Mouse (Mus musculus) neural tube, embryonic 12.5 days (tissue): ENCODE data around the gene Becn1. TPM values are rescaled to one million over a fixed set of nuclear protein-coding genes. Genes with fewer than 3 reads are reported as not detected.

Experiments used
- ATAC-seq: fragments of 200-750 bp; cut with Nextera tagmentation; 2 replicates; pipeline ENCODE4 v1.8.0; 2017; ENCODE audit warnings: low read depth, mild to moderate bottlenecking, moderate TSS enrichment, moderate library complexity; ENCODE audit not compliant: low FRiP score
- H3K27ac ChIP-seq: fragments of 300-500 bp; sonication (generic); 2 replicates; pipeline ENCODE4 v1.5.1; 2016
- H3K27me3 ChIP-seq: fragments of 300-500 bp; sonication (generic); replicated peaks from 2 replicates; pipeline ENCODE4 v1.6.1; 2016; ENCODE audit warnings: mild to moderate bottlenecking
- H3K36me3 ChIP-seq: fragments of 300-500 bp; sonication (generic); 2 replicates; pipeline ENCODE4 v1.6.1; 2016; ENCODE audit warnings: mild to moderate bottlenecking
- H3K4me1 ChIP-seq: fragments of 300-500 bp; sonication (generic); 2 replicates; pipeline ENCODE4 v1.6.1; 2016
- H3K4me2 ChIP-seq: fragments of 300-500 bp; sonication (generic); replicated peaks from 2 replicates; pipeline ENCODE4 v1.6.1; 2016; ENCODE audit warnings: mild to moderate bottlenecking
- H3K4me3 ChIP-seq: fragments of 300-500 bp; sonication (generic); 2 replicates; pipeline ENCODE4 v1.5.1; 2016
- H3K9ac ChIP-seq: fragments of 300-500 bp; sonication (generic); 2 replicates; pipeline ENCODE4 v1.6.1; 2016; ENCODE audit warnings: mild to moderate bottlenecking
- H3K9me3 ChIP-seq: fragments of 300-500 bp; sonication (generic); 2 replicates; pipeline ENCODE4 v1.6.1; 2016; ENCODE audit warnings: mild to moderate bottlenecking
- WGBS: fragments of 180-500 bp; shearing (Covaris S2); methylation state at CpG from one replicate; pipeline ENCODE4 v1.1.7; 2016; 5-methylcytosine and 5-hydroxymethylcytosine counted together
- polyA plus RNA-seq: library from polyadenylated mRNA; unstranded; fragments of >200 nt; fragmentation: Nextera tagmentation; extraction: Ambion mirVana; gene quantifications from 2 replicates; pipeline ENCODE4 v1.2.1, GENCODE M21; 2016

Gene Becn1
- polyA plus RNA-seq, 1 experiment from 2014 or later, result 174 TPM

GRCm38 (mm10) chr11:101245855-101246701, 56.0 kb downstream of the Becn1 start, which contains the start of gene Ramp2:
TSS of gene Ramp2 (plus strand) at chr11:101246028.
- Histone ChIP-seq H3K9me3 (no peaks in the 10 kb centered on the region), H3K4me1 (peaks cover 15% of the 10 kb centered on the region), H3K9ac (peak within 1 kb of the TSS; percentile 72), H3K36me3 (no peaks in the 10 kb centered on the region; the same call in 1 of the 2 replicates), H3K4me3 (peak within 1 kb of the TSS; percentile 61), H3K4me2 (peak within 1 kb of the TSS; percentile 98), H3K27me3 (peaks cover 32% of the 10 kb centered on the region), H3K27ac (no peak within 1 kb of the TSS)
- under 1% methylated on average over 62 of the region's 63 CpGs for WGBS
- ATAC-seq, result peak; percentile 48; the same call in 1 of the 2 replicates

- Histone ChIP-seq H3K9ac (no peak overlapping the region), H3K9me3 (no peaks in the 10 kb centered on the region), H3K36me3 (no peaks in the 10 kb centered on the region; the same call in 1 of the 2 replicates), H3K4me3 (no peak overlapping the region), H3K27me3 (peaks cover 32% of the 10 kb centered on the region), H3K4me1 (peaks cover 15% of the 10 kb centered on the region), H3K27ac (no peak overlapping the region), H3K4me2 (no peak overlapping the region)
- no peak for ATAC-seq
- 36% methylated on average over 4 of the region's 4 CpGs for WGBS
Observed at GRCm38 (mm10) chr11:101245071-101245470, 57.0 kb downstream of the Becn1 start.

- Histone ChIP-seq H3K9ac (0 out of 2 replicates have a peak overlapping the region, but pooled peaks have one; percentile 3), H3K4me2 (no peak overlapping the region), H3K4me3 (no peak overlapping the region), H3K36me3 (no peaks in the 10 kb centered on the region), H3K9me3 (no peaks in the 10 kb centered on the region), H3K4me1 (no peaks in the 10 kb centered on the region), H3K27ac (no peak overlapping the region), H3K27me3 (no peaks in the 10 kb centered on the region)
- no peak for ATAC-seq
- 68% methylated on average over 5 of the region's 5 CpGs for WGBS
Observed at GRCm38 (mm10) chr11:101238071-101238647, 63.9 kb downstream of the Becn1 start.

- no peak for ATAC-seq
- 91% methylated on average over 5 of the region's 5 CpGs for WGBS
- H3K27me3 ChIP-seq, result no peaks in the 10 kb centered on the region
Observed at GRCm38 (mm10) chr11:101236782-101237181, 65.3 kb downstream of the Becn1 start.

More at GRCm38 (mm10) chr11:101236782-101237181, 65.3 kb downstream of the Becn1 start:
- Histone ChIP-seq H3K9ac (no peak overlapping the region), H3K36me3 (no peaks in the 10 kb centered on the region), H3K4me1 (no peaks in the 10 kb centered on the region), H3K9me3 (no peaks in the 10 kb centered on the region), H3K4me2 (no peak overlapping the region), H3K27ac (no peak overlapping the region), H3K4me3 (no peak overlapping the region)

Other genes with a start within 250 kb of the Becn1 start
- 10.8 and 11.1 TPM in 2 replicates for gene Naglu, start 232.3 kb downstream of the Becn1 start, polyA plus RNA-seq
- gene Hsd17b1, start 223.9 kb downstream of the Becn1 start, polyA plus RNA-seq, result 0.14 and 0.29 TPM in 2 replicates
- 50.8 and 54.5 TPM in 2 replicates for gene Coasy, start 219.7 kb downstream of the Becn1 start, polyA plus RNA-seq
- gene Mlx, start 215.0 kb downstream of the Becn1 start, polyA plus RNA-seq, result 59.6 and 68.0 TPM in 2 replicates
- gene Psmc3ip, start 206.8 kb downstream of the Becn1 start, polyA plus RNA-seq, result 31.4 and 34.3 TPM in 2 replicates
- 22.2 and 27.8 TPM in 2 replicates for gene Retreg3, start 182.4 kb downstream of the Becn1 start, polyA plus RNA-seq
- gene Tubg1, start 182.3 kb downstream of the Becn1 start, polyA plus RNA-seq, result 87.5 and 93.5 TPM in 2 replicates
- gene Tubg2, start 146.4 kb downstream of the Becn1 start, polyA plus RNA-seq, result 13.4 and 15.1 TPM in 2 replicates
- 1.7 and 2.2 TPM in 2 replicates for gene Cntnap1, start 131.8 kb downstream of the Becn1 start, polyA plus RNA-seq
- 16.1 and 17.1 TPM in 2 replicates for gene Plekhh3, start 130.9 kb downstream of the Becn1 start, polyA plus RNA-seq
- gene Ccr10, start 126.8 kb downstream of the Becn1 start, polyA plus RNA-seq, result 0.29 and 0.37 TPM in 2 replicates
- gene Ezh1, start 75.8 kb downstream of the Becn1 start, polyA plus RNA-seq, result 14.1 and 14.3 TPM in 2 replicates
- gene Ramp2, start 56.3 kb downstream of the Becn1 start, polyA plus RNA-seq, result 73.4 and 79.4 TPM in 2 replicates
- 101 and 103 TPM in 2 replicates for gene Vps25, start 48.6 kb downstream of the Becn1 start, polyA plus RNA-seq
- 6.2 and 7.5 TPM in 2 replicates for gene Wnk4, start 41.7 kb downstream of the Becn1 start, polyA plus RNA-seq
- gene Cntd1, start 23.3 kb downstream of the Becn1 start, polyA plus RNA-seq, result 1.1 and 1.3 TPM in 2 replicates
- gene Coa3, start 23.2 kb downstream of the Becn1 start, polyA plus RNA-seq, result 201 and 213 TPM in 2 replicates
- gene Psme3, start 13.9 kb upstream of the Becn1 start, polyA plus RNA-seq, result 155 and 168 TPM in 2 replicates
- gene Aoc2, start 22.8 kb upstream of the Becn1 start, polyA plus RNA-seq, result 2.5 and 3.0 TPM in 2 replicates
- gene Aoc3, start 28.3 kb upstream of the Becn1 start, polyA plus RNA-seq, result not detected in 2 replicates
- gene G6pc, start 65.3 kb upstream of the Becn1 start, polyA plus RNA-seq, result not detected in 2 replicates
- 85.3 and 86.4 TPM in 2 replicates for gene Aarsd1, start 115.3 kb upstream of the Becn1 start, polyA plus RNA-seq
- 6.7 and 10.0 TPM in 2 replicates for gene Gm27029, start 122.5 kb upstream of the Becn1 start, polyA plus RNA-seq
- 28.2 and 29.0 TPM in 2 replicates for gene Rundc1, start 122.8 kb upstream of the Becn1 start, polyA plus RNA-seq
- gene Ptges3l, start 123.0 kb upstream of the Becn1 start, polyA plus RNA-seq, result 3.2 and 4.4 TPM in 2 replicates
- 327 and 346 TPM in 2 replicates for gene Rpl27, start 140.0 kb upstream of the Becn1 start, polyA plus RNA-seq
- gene Ifi35, start 146.1 kb upstream of the Becn1 start, polyA plus RNA-seq, result 3.4 and 4.3 TPM in 2 replicates
- 84.0 and 99.7 TPM in 2 replicates for gene Rnd2, start 162.7 kb upstream of the Becn1 start, polyA plus RNA-seq
- gene Vat1, start 163.9 kb upstream of the Becn1 start, polyA plus RNA-seq, result 71.6 and 75.1 TPM in 2 replicates
- 10.0 TPM in 2 replicates for gene Brca1, start 249.7 kb upstream of the Becn1 start, polyA plus RNA-seq
- gene Nbr1, start 249.9 kb upstream of the Becn1 start, polyA plus RNA-seq, result 116 and 123 TPM in 2 replicates